Mouse (Mus musculus) cerebellum, postnatal 4 days (tissue): ENCODE data around the gene Tet2.
A peak's percentile ranks its signal among the peaks of the same experiment; 100 is the strongest.
"Not testable (repeated sequence)": the region's sequence is repeated elsewhere in the genome, so short reads cannot be mapped to it uniquely, and the experiment has no call there.

Experiments used
- DNase-seq, 2 experiments: peaks; one replicate each; pipeline ENCODE4 v3.0.0; 2022; ENCODE audit warnings: low spot score in 2 of 2, mixed read lengths in 1 of 2

The Tet2 gene

GRCm38 (mm10) chr3:133544551-133545303 lies at the start of gene Tet2:
Gene Tet2 (minus strand): TSS chr3:133545139.
- peak; percentile 30 to 50 for DNase-seq

- DNase-seq: not testable (repeated sequence)
Measured at GRCm38 (mm10) chr3:133592995-133593394, 48.1 kb upstream of the Tet2 start.

GRCm38 (mm10) chr3:133590506-133591152 lies 45.7 kb upstream of the Tet2 start:
- no peak for DNase-seq

GRCm38 (mm10) chr3:133585010-133585409 lies 40.1 kb upstream of the Tet2 start:
- no peak for DNase-seq

- no peak for DNase-seq
Measured at GRCm38 (mm10) chr3:133583411-133584025, 38.6 kb upstream of the Tet2 start.

GRCm38 (mm10) chr3:133582969-133583368 lies 38.0 kb upstream of the Tet2 start:
- DNase-seq: no peak

GRCm38 (mm10) chr3:133582096-133582495 lies 37.2 kb upstream of the Tet2 start:
- no peak for DNase-seq

- no peak for DNase-seq
Measured at GRCm38 (mm10) chr3:133581541-133581940, 36.6 kb upstream of the Tet2 start.

GRCm38 (mm10) chr3:133579671-133580070 lies 34.7 kb upstream of the Tet2 start:
- DNase-seq: no peak

GRCm38 (mm10) chr3:133579140-133579539 lies 34.2 kb upstream of the Tet2 start:
- no peak for DNase-seq

- no peak for DNase-seq
Measured at GRCm38 (mm10) chr3:133574969-133575368, 30.0 kb upstream of the Tet2 start.

- DNase-seq: no peak
Measured at GRCm38 (mm10) chr3:133571961-133572360, 27.0 kb upstream of the Tet2 start.

- DNase-seq: no peak
Measured at GRCm38 (mm10) chr3:133563503-133564205, 18.7 kb upstream of the Tet2 start.

GRCm38 (mm10) chr3:133559413-133560114 lies 14.6 kb upstream of the Tet2 start:
- no peak for DNase-seq

GRCm38 (mm10) chr3:133557602-133558001 lies 12.7 kb upstream of the Tet2 start:
- DNase-seq: no peak

- DNase-seq: no peak
Measured at GRCm38 (mm10) chr3:133557154-133557553, 12.2 kb upstream of the Tet2 start.

- no peak for DNase-seq
Measured at GRCm38 (mm10) chr3:133555378-133555777, 10.4 kb upstream of the Tet2 start.

GRCm38 (mm10) chr3:133554552-133555067 lies 9.7 kb upstream of the Tet2 start:
- no peak for DNase-seq

- DNase-seq: no peak
Measured at GRCm38 (mm10) chr3:133554092-133554491, 9.2 kb upstream of the Tet2 start.

- DNase-seq: peak in 1 of 2 experiments; percentile 8
Measured at GRCm38 (mm10) chr3:133551941-133552340, 7.0 kb upstream of the Tet2 start.
